Mouse (Mus musculus) kidney, embryonic 14.5 days (tissue): Measurements from ENCODE around the gene Elmsan1. TPM values are rescaled to one million over a fixed set of nuclear protein-coding genes. Genes with fewer than 3 reads are reported as not detected.

ENCODE experiments used
- ATAC-seq: fragments of 200-750 bp; cut with Nextera tagmentation; 2 replicates; pipeline ENCODE4 v1.8.0; 2017; ENCODE audit warnings: moderate number of reproducible peaks, mild to moderate bottlenecking, moderate TSS enrichment, moderate library complexity; ENCODE audit not compliant: low FRiP score, low TSS enrichment
- H3K27ac ChIP-seq: fragments of 300-500 bp; sonication (generic); 2 replicates; pipeline ENCODE4 v1.5.1; 2014; ENCODE audit warnings: low read depth, mild to moderate bottlenecking, low read length, moderate library complexity, mixed read lengths
- H3K27me3 ChIP-seq: fragments of 300-500 bp; sonication (generic); 2 replicates; pipeline ENCODE4 v1.6.1; 2014; ENCODE audit warnings: mild to moderate bottlenecking, low read length; ENCODE audit not compliant: control insufficient read depth, insufficient read depth
- H3K36me3 ChIP-seq: fragments of 300-500 bp; sonication (generic); 2 replicates; pipeline ENCODE4 v1.6.1; 2014; ENCODE audit warnings: low read length, mixed read lengths; ENCODE audit not compliant: control insufficient read depth, insufficient read depth
- H3K4me1 ChIP-seq: fragments of 300-500 bp; sonication (generic); 2 replicates; pipeline ENCODE4 v1.6.1; 2014; ENCODE audit warnings: low read length, mixed read lengths; ENCODE audit not compliant: control insufficient read depth, insufficient read depth
- H3K4me2 ChIP-seq: fragments of 300-500 bp; sonication (generic); replicated peaks from 2 replicates; pipeline ENCODE4 v1.6.1; 2014; ENCODE audit warnings: low read depth, mild to moderate bottlenecking, low read length
- H3K4me3 ChIP-seq: fragments of 300-500 bp; sonication (generic); 2 replicates; pipeline ENCODE4 v1.5.1; 2014; ENCODE audit warnings: mild to moderate bottlenecking, low read length
- H3K9ac ChIP-seq: fragments of 300-500 bp; sonication (generic); 2 replicates; pipeline ENCODE4 v1.6.1; 2014; ENCODE audit warnings: low read depth, mild to moderate bottlenecking, low read length, moderate library complexity
- H3K9me3 ChIP-seq: fragments of 300-500 bp; sonication (generic); 2 replicates; pipeline ENCODE4 v1.6.1; 2016; ENCODE audit warnings: low read length; ENCODE audit not compliant: control insufficient read depth
- WGBS: fragments of 180-500 bp; shearing (Covaris S2); extraction: QIAGEN DNeasy Blood & Tissue Kit; methylation state at CpG from one replicate; pipeline ENCODE4 v1.1.7; 2014; 5-methylcytosine and 5-hydroxymethylcytosine counted together
- polyA plus RNA-seq: library from polyadenylated mRNA; unstranded; fragments of >200 nt; fragmentation: Nextera tagmentation; extraction: Ambion mirVana; gene quantifications from 2 replicates; pipeline ENCODE4 v1.2.1, GENCODE M21; 2014

Elmsan1 gene
- polyA plus RNA-seq, 1 experiment from 2014 or later: 9.3 TPM

- Histone ChIP-seq H3K4me1 (peaks cover 23% of the 10 kb centered on the region), H3K27me3 (no peaks in the 10 kb centered on the region), H3K9me3 (no peaks in the 10 kb centered on the region), H3K4me2 (no peak overlapping the region), H3K9ac (no peak overlapping the region), H3K4me3 (no peak overlapping the region), H3K27ac (no peak overlapping the region), H3K36me3 (no peaks in the 10 kb centered on the region)
- 91% methylated on average over 18 of the region's 18 CpGs for WGBS
- no peak for ATAC-seq
Measured at GRCm38 (mm10) chr12:84207209-84207817, 11.4 kb downstream of the Elmsan1 start.

- Histone ChIP-seq H3K27ac (no peak overlapping the region), H3K4me3 (no peak overlapping the region), H3K4me2 (no peak overlapping the region), H3K36me3 (no peaks in the 10 kb centered on the region), H3K9ac (no peak overlapping the region), H3K4me1 (peaks cover 18% of the 10 kb centered on the region), H3K27me3 (no peaks in the 10 kb centered on the region), H3K9me3 (no peaks in the 10 kb centered on the region)
- WGBS: 56% methylated on average over 7 of the region's 7 CpGs
- ATAC-seq: no peak
Measured at GRCm38 (mm10) chr12:84206525-84206924, 12.2 kb downstream of the Elmsan1 start.

GRCm38 (mm10) chr12:84205659-84206185, 13.0 kb downstream of the Elmsan1 start:
- no peak for ATAC-seq

GRCm38 (mm10) chr12:84204662-84205061, 14.0 kb downstream of the Elmsan1 start:
- H3K9ac ChIP-seq: no peak overlapping the region
- no peaks in the 10 kb centered on the region for H3K27me3 ChIP-seq
- H3K9me3 ChIP-seq: no peaks in the 10 kb centered on the region
- no peaks in the 10 kb centered on the region for H3K36me3 ChIP-seq
- WGBS: 89% methylated on average over 8 of the region's 8 CpGs
- no peak overlapping the region for H3K4me3 ChIP-seq
- H3K4me1 ChIP-seq: peaks cover 15% of the 10 kb centered on the region
- ATAC-seq: no peak
- H3K4me2 ChIP-seq: no peak overlapping the region
- no peak overlapping the region for H3K27ac ChIP-seq

More at GRCm38 (mm10) chr12:84205659-84206185, 13.0 kb downstream of the Elmsan1 start:
- Histone ChIP-seq H3K4me3 (no peak overlapping the region), H3K9me3 (no peaks in the 10 kb centered on the region), H3K36me3 (no peaks in the 10 kb centered on the region), H3K27ac (no peak overlapping the region), H3K4me1 (peaks cover 15% of the 10 kb centered on the region), H3K4me2 (no peak overlapping the region), H3K27me3 (no peaks in the 10 kb centered on the region), H3K9ac (no peak overlapping the region)
- 82% methylated on average over 10 of the region's 10 CpGs for WGBS

GRCm38 (mm10) chr12:84203778-84204216, 14.9 kb downstream of the Elmsan1 start:
- 59% methylated on average over 7 of the region's 7 CpGs for WGBS
- H3K4me3 ChIP-seq: no peak overlapping the region
- no peak overlapping the region for H3K4me2 ChIP-seq
- H3K36me3 ChIP-seq: no peaks in the 10 kb centered on the region
- peaks cover 15% of the 10 kb centered on the region for H3K4me1 ChIP-seq
- H3K9ac ChIP-seq: no peak overlapping the region
- H3K9me3 ChIP-seq: no peaks in the 10 kb centered on the region
- no peak for ATAC-seq
- H3K27ac ChIP-seq: no peak overlapping the region
- H3K27me3 ChIP-seq: no peaks in the 10 kb centered on the region

- Histone ChIP-seq H3K27ac (no peak overlapping the region), H3K27me3 (no peaks in the 10 kb centered on the region), H3K4me1 (peaks cover 15% of the 10 kb centered on the region), H3K4me3 (no peak overlapping the region), H3K9ac (no peak overlapping the region), H3K36me3 (no peaks in the 10 kb centered on the region), H3K4me2 (no peak overlapping the region), H3K9me3 (no peaks in the 10 kb centered on the region)
- 76% methylated on average over 7 of the region's 7 CpGs for WGBS
- no peak for ATAC-seq
Measured at GRCm38 (mm10) chr12:84203170-84203777, 15.4 kb downstream of the Elmsan1 start.

- ATAC-seq: no peak
- no peak overlapping the region for H3K9ac ChIP-seq
- no peaks in the 10 kb centered on the region for H3K27me3 ChIP-seq
- 80% methylated on average over 10 of the region's 10 CpGs for WGBS
- H3K9me3 ChIP-seq: no peaks in the 10 kb centered on the region
- no peak overlapping the region for H3K4me3 ChIP-seq
- H3K4me1 ChIP-seq: peaks cover 15% of the 10 kb centered on the region
- H3K36me3 ChIP-seq: no peaks in the 10 kb centered on the region
- no peak overlapping the region for H3K27ac ChIP-seq
- H3K4me2 ChIP-seq: no peak overlapping the region
Measured at GRCm38 (mm10) chr12:84202561-84202960, 16.1 kb downstream of the Elmsan1 start.

GRCm38 (mm10) chr12:84201686-84202484, 16.8 kb downstream of the Elmsan1 start:
- ATAC-seq: no peak
- Histone ChIP-seq H3K36me3 (no peaks in the 10 kb centered on the region), H3K4me2 (no peak overlapping the region), H3K27me3 (no peaks in the 10 kb centered on the region), H3K4me1 (peaks cover 15% of the 10 kb centered on the region), H3K27ac (no peak overlapping the region), H3K4me3 (no peak overlapping the region), H3K9me3 (no peaks in the 10 kb centered on the region), H3K9ac (no peak overlapping the region)
- 81% methylated on average over 18 of the region's 18 CpGs for WGBS

GRCm38 (mm10) chr12:84201222-84201621, 17.5 kb downstream of the Elmsan1 start:
- no peak for ATAC-seq
- Histone ChIP-seq H3K36me3 (no peaks in the 10 kb centered on the region), H3K4me3 (no peak overlapping the region), H3K9me3 (no peaks in the 10 kb centered on the region), H3K27me3 (no peaks in the 10 kb centered on the region), H3K4me1 (peaks cover 14% of the 10 kb centered on the region), H3K27ac (no peak overlapping the region), H3K9ac (no peak overlapping the region), H3K4me2 (no peak overlapping the region)
- WGBS: 93% methylated on average over 4 of the region's 4 CpGs
